Mouse (Mus musculus): Measurements from ENCODE around the gene Sod2. TPM values are rescaled to one million over a fixed set of nuclear protein-coding genes. Genes with fewer than 3 reads are reported as not detected.
"Not testable (repeated sequence)": the region's sequence is repeated elsewhere in the genome, so short reads cannot be mapped to it uniquely, and the experiment has no call there.

Gene Sod2
- total and polyA plus RNA-seq, 2 experiments from 2014 or later, result 121 to 177 TPM

GRCm38 (mm10) chr17:12992470-12992991, 14.1 kb upstream of the Sod2 start:
- peak overlapping the region; percentile 71 for H3K4me2 ChIP-seq (ENCODE audit: low read depth, low read length, poor library complexity, severe bottlenecking)
- no peaks in the 10 kb centered on the region for H3K4me1 ChIP-seq (ENCODE audit: insufficient read depth, low read length)
- under 1% methylated on average over 49 of the region's 51 CpGs for WGBS

GRCm38 (mm10) chr17:12994069-12994468, 12.6 kb upstream of the Sod2 start, which contains the start of gene Wtap:
TSS of gene Wtap (minus strand) at chr17:12994169.
- WGBS, result 81% methylated on average over 1 of the region's 1 CpGs
- Histone ChIP-seq H3K27ac (ENCODE audit: low read depth, low read length) (peak within 1 kb of the TSS; percentile 100), H3K36me3 (ENCODE audit: insufficient read depth, low read length) (no peaks in the 10 kb centered on the region), H3K4me2 (ENCODE audit: low read depth, low read length, poor library complexity, severe bottlenecking) (peak within 1 kb of the TSS; percentile 71), H3K9me3 (ENCODE audit: low read length) (no peaks in the 10 kb centered on the region), H3K9ac (replicated peaks; ENCODE audit: low read length, poor library complexity, severe bottlenecking) (peak within 1 kb of the TSS; percentile 99; the same call in 1 of the 2 replicates), H3K4me1 (ENCODE audit: insufficient read depth, low read length) (no peaks in the 10 kb centered on the region), H3K27me3 (ENCODE audit: insufficient read depth, low read length) (no peaks in the 10 kb centered on the region), H3K4me3 (ENCODE audit: low read depth, low read length) (peak within 1 kb of the TSS; percentile 99)
- no peak for TF ChIP-seq CTCF (IDR thresholded peaks at IDR 0.05)
- DNase-seq (ENCODE audit: low spot score) (no peak), ATAC-seq (ENCODE audit: low FRiP score) (no peak)

More at GRCm38 (mm10) chr17:12992470-12992991, 14.1 kb upstream of the Sod2 start:
- DNase-seq (ENCODE audit: low spot score) (peak; percentile 98), ATAC-seq (ENCODE audit: low FRiP score) (peak; percentile 89)
- peak; percentile 3 for TF ChIP-seq CTCF (IDR thresholded peaks at IDR 0.05)
- H3K9ac ChIP-seq (replicated peaks; ENCODE audit: low read length, poor library complexity, severe bottlenecking), result peak overlapping the region; percentile 99
- no peaks in the 10 kb centered on the region for H3K36me3 ChIP-seq (ENCODE audit: insufficient read depth, low read length)
- no peaks in the 10 kb centered on the region for H3K9me3 ChIP-seq (ENCODE audit: low read length)
- peak overlapping the region; percentile 100 for H3K27ac ChIP-seq (ENCODE audit: low read depth, low read length)
- no peaks in the 10 kb centered on the region for H3K27me3 ChIP-seq (ENCODE audit: insufficient read depth, low read length)
- peak overlapping the region; percentile 99 for H3K4me3 ChIP-seq (ENCODE audit: low read depth, low read length)

- DNase-seq (ENCODE audit: low spot score) (peak; percentile 72), ATAC-seq (ENCODE audit: low FRiP score) (no peak)
- Histone ChIP-seq H3K9ac (replicated peaks; ENCODE audit: low read length, poor library complexity, severe bottlenecking) (no peak overlapping the region), H3K36me3 (ENCODE audit: insufficient read depth, low read length) (no peaks in the 10 kb centered on the region), H3K27ac (ENCODE audit: low read depth, low read length) (no peak overlapping the region), H3K9me3 (ENCODE audit: low read length) (no peaks in the 10 kb centered on the region), H3K4me1 (ENCODE audit: insufficient read depth, low read length) (no peaks in the 10 kb centered on the region), H3K27me3 (ENCODE audit: insufficient read depth, low read length) (no peaks in the 10 kb centered on the region), H3K4me3 (ENCODE audit: low read depth, low read length) (no peak overlapping the region), H3K4me2 (ENCODE audit: low read depth, low read length, poor library complexity, severe bottlenecking) (no peak overlapping the region)
- TF ChIP-seq CTCF (IDR thresholded peaks at IDR 0.05), result peak; percentile 82
- WGBS, result 9% methylated on average over 3 of the region's 3 CpGs
These were observed 10.3 kb upstream of the Sod2 start for GRCm38 (mm10) chr17:12996345-12996744.

GRCm38 (mm10) chr17:12997890-12998289, 8.8 kb upstream of the Sod2 start:
- no peaks in the 10 kb centered on the region for H3K27me3 ChIP-seq (ENCODE audit: insufficient read depth, low read length)
- H3K9me3 ChIP-seq (ENCODE audit: low read length), result no peaks in the 10 kb centered on the region
- H3K36me3 ChIP-seq (ENCODE audit: insufficient read depth, low read length), result no peaks in the 10 kb centered on the region
- H3K27ac ChIP-seq (ENCODE audit: low read depth, low read length), result no peak overlapping the region
- H3K4me2 ChIP-seq (ENCODE audit: low read depth, low read length, poor library complexity, severe bottlenecking), result no peak overlapping the region
- DNase-seq (ENCODE audit: low spot score) (no peak), ATAC-seq (ENCODE audit: low FRiP score) (no peak)
- WGBS, result 93% methylated on average over 5 of the region's 5 CpGs
- no peak overlapping the region for H3K9ac ChIP-seq (replicated peaks; ENCODE audit: low read length, poor library complexity, severe bottlenecking)
- H3K4me3 ChIP-seq (ENCODE audit: low read depth, low read length), result no peak overlapping the region
- no peak for TF ChIP-seq CTCF (IDR thresholded peaks at IDR 0.05)
- no peaks in the 10 kb centered on the region for H3K4me1 ChIP-seq (ENCODE audit: insufficient read depth, low read length)

- no peak overlapping the region for H3K4me3 ChIP-seq (ENCODE audit: low read depth, low read length)
- no peaks in the 10 kb centered on the region for H3K4me1 ChIP-seq (ENCODE audit: insufficient read depth, low read length)
- H3K4me2 ChIP-seq (ENCODE audit: low read depth, low read length, poor library complexity, severe bottlenecking), result no peak overlapping the region
- H3K9ac ChIP-seq (replicated peaks; ENCODE audit: low read length, poor library complexity, severe bottlenecking), result no peak overlapping the region
- ATAC-seq (ENCODE audit: low FRiP score) (no peak), DNase-seq (ENCODE audit: low spot score) (no peak)
- no peak overlapping the region for H3K27ac ChIP-seq (ENCODE audit: low read depth, low read length)
- H3K27me3 ChIP-seq (ENCODE audit: insufficient read depth, low read length), result no peaks in the 10 kb centered on the region
- WGBS, result 75% methylated on average over 6 of the region's 6 CpGs
- no peak for TF ChIP-seq CTCF (IDR thresholded peaks at IDR 0.05)
- no peaks in the 10 kb centered on the region for H3K9me3 ChIP-seq (ENCODE audit: low read length)
- H3K36me3 ChIP-seq (ENCODE audit: insufficient read depth, low read length), result no peaks in the 10 kb centered on the region
These were observed 7.6 kb upstream of the Sod2 start for GRCm38 (mm10) chr17:12999069-12999468.

GRCm38 (mm10) chr17:13002243-13002642, 4.4 kb upstream of the Sod2 start:
- not testable (repeated sequence) for H3K4me1 ChIP-seq (ENCODE audit: insufficient read depth, low read length); H3K4me2 ChIP-seq (ENCODE audit: low read depth, low read length, poor library complexity, severe bottlenecking); H3K4me3 ChIP-seq (ENCODE audit: low read depth, low read length); H3K36me3 ChIP-seq (ENCODE audit: insufficient read depth, low read length); H3K27ac ChIP-seq (ENCODE audit: low read depth, low read length); DNase-seq (ENCODE audit: low spot score); H3K27me3 ChIP-seq (ENCODE audit: insufficient read depth, low read length); H3K9ac ChIP-seq (replicated peaks; ENCODE audit: low read length, poor library complexity, severe bottlenecking); ATAC-seq (ENCODE audit: low FRiP score); H3K9me3 ChIP-seq (ENCODE audit: low read length)
- 94% methylated on average over 5 of the region's 5 CpGs for WGBS
- 0 out of 2 replicates have a peak, but pooled peaks have one; percentile 10 for TF ChIP-seq CTCF (IDR thresholded peaks at IDR 0.05)

- not testable (repeated sequence) for H3K9ac ChIP-seq (replicated peaks; ENCODE audit: low read length, poor library complexity, severe bottlenecking); H3K4me1 ChIP-seq (ENCODE audit: insufficient read depth, low read length); H3K4me2 ChIP-seq (ENCODE audit: low read depth, low read length, poor library complexity, severe bottlenecking); H3K27me3 ChIP-seq (ENCODE audit: insufficient read depth, low read length); DNase-seq (ENCODE audit: low spot score); H3K36me3 ChIP-seq (ENCODE audit: insufficient read depth, low read length); ATAC-seq (ENCODE audit: low FRiP score); H3K27ac ChIP-seq (ENCODE audit: low read depth, low read length); H3K9me3 ChIP-seq (ENCODE audit: low read length); H3K4me3 ChIP-seq (ENCODE audit: low read depth, low read length)
- 89% methylated on average over 2 of the region's 2 CpGs for WGBS
These were observed 2.2 kb upstream of the Sod2 start for GRCm38 (mm10) chr17:13004436-13004835.

Measured in midbrain, postnatal 0 days (tissue).